23 mouse cellular contexts compared by ENCODE assay signal in the genomic region with DNA sequence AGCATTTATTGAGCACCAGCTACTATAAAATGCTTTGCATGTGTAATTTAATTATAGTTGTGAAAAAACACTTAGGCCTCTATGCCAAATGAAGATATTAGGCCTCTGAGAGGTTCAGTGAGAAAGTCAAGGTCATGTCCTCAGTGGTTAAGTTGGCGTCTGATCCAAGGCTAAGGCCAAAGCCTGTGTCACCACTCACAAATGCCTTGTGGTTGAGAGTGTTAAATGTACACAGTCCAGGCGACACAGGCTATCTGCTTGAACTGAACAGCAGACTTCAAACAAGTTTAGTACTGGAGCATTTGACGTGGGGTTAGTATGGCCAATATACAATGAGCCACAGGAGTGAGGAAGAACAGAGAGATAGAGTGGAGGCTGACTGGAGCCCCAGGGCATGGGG.
DNase-seq lines count a peak whose midpoint lies in the region; ATAC-seq lines count a peak whose summit lies in the region.
"Had no signal": no experiment of that assay in that cellular context is flagged by ENCODE, and none has a peak within 500 bp of the region (broad histone marks: within the 10 kb centered on the region; RNA-seq: fewer than 3 reads in every experiment).

No protein-coding gene starts in this region.

- no peak overlapping the region for H3K4me2 ChIP-seq in heart, embryonic 11.5 days
- H3K4me2 ChIP-seq in heart, embryonic 15.5 days = no peak overlapping the region
- H3K4me2 ChIP-seq: embryonic facial prominence, embryonic 13.5 days; forebrain, embryonic 12.5 days; hindbrain, embryonic 14.5 days had no signal

- H3K9ac ChIP-seq in heart, embryonic 11.5 days (ENCODE audit: low read depth, low read length) = no peak overlapping the region
- H3K9ac ChIP-seq in heart, embryonic 15.5 days = no peak overlapping the region
- H3K9ac ChIP-seq: embryonic facial prominence, embryonic 13.5 days; forebrain, embryonic 12.5 days; hindbrain, embryonic 14.5 days had no signal

- no peak for ATAC-seq in heart, embryonic 11.5 days (replicated peaks; ENCODE audit: insufficient number of reproducible peaks, low FRiP score, low TSS enrichment)
- peak; percentile 30; the same call in 1 of the 2 replicates for ATAC-seq in heart, embryonic 15.5 days (replicated peaks; ENCODE audit: insufficient number of reproducible peaks, insufficient read depth, low FRiP score, low read depth)
- ATAC-seq: activated CD4-positive, CD25-positive, alpha-beta regulatory T cell, adult 4 months; forebrain, embryonic 16.5 days; intestine, postnatal 0 days; Patski had no signal

- H3K27me3 ChIP-seq in heart, embryonic 11.5 days (ENCODE audit: control insufficient read depth, insufficient read depth, low read length) = no peaks in the 10 kb centered on the region
- H3K27me3 ChIP-seq in heart, embryonic 15.5 days = no peaks in the 10 kb centered on the region
- H3K27me3 ChIP-seq: CH12.LX; embryonic facial prominence, embryonic 13.5 days; forebrain, embryonic 12.5 days; Patski had no signal

- peak; percentile 62 for DNase-seq in adrenal gland, adult 8-10 months
- DNase-seq in adrenal gland, postnatal 25 days = no peak
- no peak for DNase-seq in heart, postnatal 4 days
- DNase-seq in heart, postnatal 36 days = no peak
- DNase-seq in adrenal gland, postnatal 36 days = peak; percentile 53 to 77
- no peak for DNase-seq in frontal cortex, postnatal 36 days (ENCODE audit: low spot score in 2 of 2)
- DNase-seq: cerebellum, adult 18-20 months; cerebellum, adult 9-11 months; cerebellum, postnatal 36 days; gastrocnemius, postnatal 14 days; kidney, adult 8-10 months; kidney, postnatal 25 days had no signal

- no peak overlapping the region for H3K4me3 ChIP-seq in heart, embryonic 11.5 days (ENCODE audit: low read depth, low read length)
- H3K4me3 ChIP-seq in heart, embryonic 15.5 days = no peak overlapping the region
- H3K4me3 ChIP-seq: embryonic facial prominence, embryonic 13.5 days; forebrain, embryonic 12.5 days; hindbrain, embryonic 10.5 days had no signal

- 45% methylated on average over 3 of the region's 3 CpGs for WGBS in heart, embryonic 11.5 days (ENCODE audit: insufficient replicate concordance)
- WGBS in heart, embryonic 15.5 days = 42% methylated on average over 3 of the region's 3 CpGs

- no peaks in the 10 kb centered on the region for H3K9me3 ChIP-seq in heart, embryonic 11.5 days (replicated peaks; ENCODE audit: control insufficient read depth, low read length)
- no peaks in the 10 kb centered on the region for H3K9me3 ChIP-seq in heart, embryonic 15.5 days (replicated peaks)
- H3K9me3 ChIP-seq: embryonic facial prominence, embryonic 13.5 days; forebrain, embryonic 12.5 days; hindbrain, embryonic 10.5 days had no signal

- H3K27ac ChIP-seq in heart, embryonic 11.5 days (ENCODE audit: low read depth, low read length) = peak overlapping the region; percentile 17; the same call in 1 of the 2 replicates
- peak overlapping the region; percentile 75 for H3K27ac ChIP-seq in heart, embryonic 15.5 days
- H3K27ac ChIP-seq: embryonic facial prominence, embryonic 13.5 days; forebrain, embryonic 12.5 days; hindbrain, embryonic 10.5 days; hindbrain, embryonic 14.5 days had no signal

- no peaks in the 10 kb centered on the region for H3K36me3 ChIP-seq in heart, embryonic 11.5 days (ENCODE audit: control insufficient read depth, insufficient read depth, low read length)
- no peaks in the 10 kb centered on the region for H3K36me3 ChIP-seq in heart, embryonic 15.5 days
- H3K36me3 ChIP-seq: embryonic facial prominence, embryonic 13.5 days; forebrain, embryonic 12.5 days; hindbrain, embryonic 10.5 days had no signal

- H3K4me1 ChIP-seq in heart, embryonic 11.5 days (ENCODE audit: control insufficient read depth, insufficient read depth, low read length) = peaks cover 41% of the 10 kb centered on the region
- peaks cover 60% of the 10 kb centered on the region for H3K4me1 ChIP-seq in heart, embryonic 15.5 days (replicated peaks)

- intact Hi-C loops in heart, postnatal 36 days (cut with DNase I) = no loop called here

Comparison
In these comparisons a context has a peak if more than half of its experiments do, and no peak if none do; other contexts are left out.
1. DNase-seq: peak in adrenal gland, adult 8-10 months (single experiment) and adrenal gland, postnatal 36 days (2 of 2); none in adrenal gland, postnatal 25 days (single experiment), heart, postnatal 4 days (single experiment), heart, postnatal 36 days (0 of 2) and frontal cortex, postnatal 36 days (0 of 2).